Mouse (Mus musculus) testis, adult 2 months (tissue): ENCODE measurements at regions not wholly inside any gene's neighbourhood (a gene's known extent, or its start where the extent isn't known, plus 50 kb on each side); places are given as distances from the start of the nearest gene placed in this dataset.

ENCODE experiments used
- H3K27ac ChIP-seq: fragments of 200-500 bp; 2 replicates; pipeline ENCODE4 v1.5.1; 2012; ENCODE audit warnings: low read depth, low read length; ENCODE audit not compliant: control insufficient read depth, insufficient read depth
- H3K27me3 ChIP-seq: fragments of 200-500 bp; 2 replicates; pipeline ENCODE4 v1.6.1; 2012; ENCODE audit warnings: mild to moderate bottlenecking, low read length, moderate library complexity; ENCODE audit not compliant: control insufficient read depth, insufficient read depth
- H3K36me3 ChIP-seq: fragments of 200-500 bp; 2 replicates; pipeline ENCODE4 v1.6.1; 2012; ENCODE audit warnings: mild to moderate bottlenecking, low read length; ENCODE audit not compliant: control insufficient read depth, insufficient read depth
- H3K4me1 ChIP-seq: fragments of 200-500 bp; 2 replicates; pipeline ENCODE4 v1.6.1; 2012; ENCODE audit warnings: low read length; ENCODE audit not compliant: control insufficient read depth, insufficient read depth
- H3K4me3 ChIP-seq: fragments of 200-500 bp; 2 replicates; pipeline ENCODE4 v1.5.1; 2012; ENCODE audit warnings: low read depth, mild to moderate bottlenecking, low read length, moderate library complexity, mixed read lengths; ENCODE audit not compliant: control insufficient read depth
- CTCF ChIP-seq: fragments of 200-500 bp; IDR thresholded peaks from 2 replicates; pipeline ENCODE4 v1.5.1; 2012; ENCODE audit warnings: low read depth, mild to moderate bottlenecking, inconsistent platforms, low read length, moderate library complexity; ENCODE audit not compliant: control insufficient read depth, insufficient read depth, insufficient replicate concordance
- POLR2A ChIP-seq: fragments of 200-500 bp; IDR thresholded peaks from 2 replicates; pipeline ENCODE4 v1.6.1; 2012; ENCODE audit warnings: low read depth, mild to moderate bottlenecking, inconsistent platforms, low read length, moderate library complexity; ENCODE audit not compliant: control insufficient read depth

GRCm38 (mm10) chr3:21840751-21841488 lies 235.5 kb upstream of the Tbl1xr1 start:
- H3K36me3 ChIP-seq: no peaks in the 10 kb centered on the region
- no peaks in the 10 kb centered on the region; the same call in 1 of the 2 replicates for H3K4me1 ChIP-seq
- no peak overlapping the region for H3K4me3 ChIP-seq
- no peak overlapping the region for H3K27ac ChIP-seq
- H3K27me3 ChIP-seq: no peaks in the 10 kb centered on the region
- TF ChIP-seq CTCF (no peak), POLR2A (no peak)

GRCm38 (mm10) chr3:21841506-21841905 lies 234.9 kb upstream of the Tbl1xr1 start:
- no peaks in the 10 kb centered on the region; the same call in 1 of the 2 replicates for H3K4me1 ChIP-seq
- no peak overlapping the region for H3K4me3 ChIP-seq
- TF ChIP-seq CTCF (no peak), POLR2A (no peak)
- H3K36me3 ChIP-seq: no peaks in the 10 kb centered on the region
- H3K27me3 ChIP-seq: no peaks in the 10 kb centered on the region
- no peak overlapping the region for H3K27ac ChIP-seq

DNA sequence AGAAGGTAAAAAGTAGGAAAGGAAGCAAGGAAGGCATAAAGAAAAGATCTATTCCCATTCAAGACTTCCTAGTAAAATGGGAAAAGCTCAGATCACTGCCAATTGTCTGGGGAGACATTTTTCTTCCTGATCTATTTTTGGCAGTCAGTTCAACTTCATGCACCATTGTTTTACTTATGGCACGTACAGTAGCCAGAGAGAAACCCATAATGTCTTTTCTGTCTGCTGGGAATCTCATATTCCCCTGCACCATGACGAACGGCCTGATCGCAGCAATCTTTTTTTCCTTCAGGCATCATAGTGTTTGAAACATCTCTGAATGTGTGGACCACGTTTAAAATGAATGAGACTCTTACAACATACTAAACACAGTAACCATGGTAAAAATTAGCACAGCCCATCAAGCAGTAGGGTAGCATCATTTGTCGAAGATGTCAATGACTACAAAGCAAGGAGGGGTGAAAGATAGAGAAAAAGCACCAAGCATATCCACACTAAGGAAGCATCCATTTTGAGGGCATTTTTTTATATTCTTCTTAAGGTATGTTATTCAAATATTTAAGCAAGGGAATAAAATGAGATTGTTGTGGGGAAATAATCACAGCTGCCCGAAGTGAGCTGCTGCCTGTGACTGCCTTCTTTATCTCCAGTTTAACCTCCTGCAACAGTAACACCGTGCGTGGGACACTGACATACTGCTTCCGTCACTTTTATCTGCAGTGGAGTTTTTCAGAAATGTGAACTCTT lies 233.7 kb upstream of the Tbl1xr1 start:
- Histone ChIP-seq H3K4me1 (no peaks in the 10 kb centered on the region; the same call in 1 of the 2 replicates), H3K4me3 (no peak overlapping the region), H3K36me3 (no peaks in the 10 kb centered on the region), H3K27me3 (no peaks in the 10 kb centered on the region), H3K27ac (no peak overlapping the region)
- TF ChIP-seq CTCF (no peak), POLR2A (no peak)

DNA sequence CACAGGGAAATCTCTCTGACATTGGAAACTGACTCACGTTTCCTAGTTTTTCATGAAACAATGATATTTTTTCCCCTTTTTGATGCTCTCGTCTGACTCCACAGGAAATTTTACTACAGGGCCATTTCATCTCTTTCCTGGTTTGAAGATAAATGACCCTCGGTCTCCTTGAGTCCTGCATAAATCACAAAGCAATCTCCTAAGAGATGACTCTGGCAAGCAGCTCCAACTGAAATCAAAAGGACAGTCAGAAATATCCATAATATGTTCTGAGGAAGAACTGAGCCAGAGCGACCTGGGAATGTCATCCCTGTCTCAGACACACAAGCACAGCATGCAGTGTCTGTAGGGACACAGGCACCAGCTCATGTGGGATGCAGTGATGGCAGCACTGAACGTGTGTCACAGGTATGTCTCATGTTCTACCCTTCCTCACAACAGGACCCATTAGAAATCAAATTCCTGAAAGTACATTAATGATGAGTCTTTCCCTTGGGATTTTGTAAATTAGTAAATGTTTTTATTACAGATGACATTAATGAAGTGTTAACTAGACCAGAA lies 233.1 kb upstream of the Tbl1xr1 start:
- no peaks in the 10 kb centered on the region for H3K27me3 ChIP-seq
- H3K4me3 ChIP-seq: no peak overlapping the region
- H3K27ac ChIP-seq: no peak overlapping the region
- no peaks in the 10 kb centered on the region for H3K36me3 ChIP-seq
- no peak for TF ChIP-seq CTCF
- no peak for TF ChIP-seq POLR2A
- H3K4me1 ChIP-seq: no peaks in the 10 kb centered on the region; the same call in 1 of the 2 replicates

GRCm38 (mm10) chr3:21849831-21850230 lies 226.6 kb upstream of the Tbl1xr1 start:
- no peak overlapping the region for H3K27ac ChIP-seq
- H3K36me3 ChIP-seq: no peaks in the 10 kb centered on the region
- H3K4me3 ChIP-seq: no peak overlapping the region
- TF ChIP-seq POLR2A: no peak
- no peak for TF ChIP-seq CTCF
- no peaks in the 10 kb centered on the region for H3K27me3 ChIP-seq
- no peaks in the 10 kb centered on the region for H3K4me1 ChIP-seq

DNA sequence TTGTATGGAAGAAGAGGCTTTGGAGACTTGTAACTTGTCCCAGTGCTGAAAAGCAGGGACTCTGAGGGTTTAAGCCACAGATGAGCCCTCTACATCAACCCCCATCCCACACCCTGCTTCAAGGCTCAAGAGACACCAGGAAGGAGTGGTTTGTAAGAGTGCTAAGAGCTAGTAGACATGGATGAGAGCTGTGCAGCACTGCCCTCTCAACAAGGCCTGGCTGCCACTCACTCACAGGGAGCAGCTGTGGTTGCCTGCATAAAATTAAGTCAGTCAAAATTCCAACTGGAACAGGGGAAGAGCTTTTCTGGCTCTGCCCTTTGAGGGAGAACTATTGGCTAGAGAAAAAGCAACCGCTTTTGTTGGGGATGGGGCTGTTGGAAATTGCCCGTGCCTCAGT lies 225.5 kb upstream of the Tbl1xr1 start:
- no peak for TF ChIP-seq CTCF
- TF ChIP-seq POLR2A: no peak
- Histone ChIP-seq H3K36me3 (no peaks in the 10 kb centered on the region), H3K4me1 (no peaks in the 10 kb centered on the region), H3K4me3 (no peak overlapping the region), H3K27me3 (no peaks in the 10 kb centered on the region), H3K27ac (no peak overlapping the region)

- Histone ChIP-seq H3K27ac (no peak overlapping the region), H3K4me3 (no peak overlapping the region), H3K36me3 (no peaks in the 10 kb centered on the region), H3K4me1 (no peaks in the 10 kb centered on the region), H3K27me3 (no peaks in the 10 kb centered on the region)
- TF ChIP-seq POLR2A: no peak
Observed at GRCm38 (mm10) chr3:21854340-21854739, 222.1 kb upstream of the Tbl1xr1 start.
